Mouse (Mus musculus) liver, embryonic 11.5 days (tissue): ENCODE measurements around the gene AW146154. TPM values are rescaled to one million over a fixed set of nuclear protein-coding genes. Genes with fewer than 3 reads are reported as not detected.
"Not testable (repeated sequence)": the region's sequence is repeated elsewhere in the genome, so short reads cannot be mapped to it uniquely, and the experiment has no call there.

Source experiments
- ATAC-seq: fragments of 200-750 bp; cut with Nextera tagmentation; replicated peaks from 2 replicates; pipeline ENCODE4 v1.8.0; 2017; ENCODE audit warnings: moderate number of reproducible peaks, mild to moderate bottlenecking, moderate TSS enrichment, moderate library complexity; ENCODE audit not compliant: low FRiP score
- DNase-seq: peaks from one replicate; pipeline ENCODE4 v3.0.0-alpha.2; 2017; ENCODE audit warnings: low spot score
- H3K27ac ChIP-seq: fragments of 300-500 bp; sonication (generic); 2 replicates; pipeline ENCODE4 v1.5.1; 2014; ENCODE audit warnings: mild to moderate bottlenecking, low read depth, low read length, control low read depth
- H3K27me3 ChIP-seq: fragments of 300-500 bp; sonication (generic); replicated peaks from 2 replicates; pipeline ENCODE4 v1.6.1; 2014; ENCODE audit warnings: low read length, mixed read lengths; ENCODE audit not compliant: control insufficient read depth, insufficient read depth
- H3K36me3 ChIP-seq: fragments of 300-500 bp; sonication (generic); 2 replicates; pipeline ENCODE4 v1.6.1; 2014; ENCODE audit warnings: mild to moderate bottlenecking, low read length, moderate library complexity, mixed read lengths; ENCODE audit not compliant: control insufficient read depth, insufficient read depth
- H3K4me1 ChIP-seq: fragments of 300-500 bp; sonication (generic); replicated peaks from 2 replicates; pipeline ENCODE4 v1.6.1; 2014; ENCODE audit warnings: low read length, mixed read lengths; ENCODE audit not compliant: control insufficient read depth, insufficient read depth
- H3K4me2 ChIP-seq: fragments of 300-500 bp; sonication (generic); 2 replicates; pipeline ENCODE4 v1.6.1; 2014; ENCODE audit warnings: mild to moderate bottlenecking, control low read depth, moderate library complexity
- H3K4me3 ChIP-seq: fragments of 300-500 bp; sonication (generic); 2 replicates; pipeline ENCODE4 v1.5.1; 2014; ENCODE audit warnings: low read depth, low read length, control low read depth
- H3K9ac ChIP-seq: fragments of 300-500 bp; sonication (generic); 2 replicates; pipeline ENCODE4 v1.6.1; 2014; ENCODE audit warnings: low read depth, low read length, control low read depth
- H3K9me3 ChIP-seq: fragments of 300-500 bp; sonication (generic); 2 replicates; pipeline ENCODE4 v1.6.1; 2016; ENCODE audit warnings: low read length, inconsistent platforms, mixed read lengths; ENCODE audit not compliant: control insufficient read depth
- WGBS: fragments of 180-500 bp; shearing (Covaris S2); extraction: QIAGEN DNeasy Blood & Tissue Kit; methylation state at CpG from one replicate; pipeline ENCODE4 v1.1.7; 2014; 5-methylcytosine and 5-hydroxymethylcytosine counted together
- polyA plus RNA-seq: library from polyadenylated mRNA; unstranded; fragments of >200 nt; fragmentation: Nextera tagmentation; extraction: Ambion mirVana; gene quantifications from 2 replicates; pipeline ENCODE4 v1.2.1, GENCODE M21; 2014

Gene AW146154
- polyA plus RNA-seq, 1 experiment from 2014 or later = 6.6 TPM

GRCm38 (mm10) chr7:41451864-41452263 lies 47.8 kb downstream of the AW146154 start:
- H3K4me3 ChIP-seq = no peak overlapping the region
- no peaks in the 10 kb centered on the region for H3K27me3 ChIP-seq
- ATAC-seq (peak; percentile 20; the same call in 1 of the 2 replicates), DNase-seq (no peak)
- H3K36me3 ChIP-seq = no peaks in the 10 kb centered on the region
- H3K4me2 ChIP-seq = no peak overlapping the region
- WGBS = 17% methylated on average over 10 of the region's 10 CpGs
- H3K4me1 ChIP-seq = no peaks in the 10 kb centered on the region
- H3K27ac ChIP-seq = no peak overlapping the region
- H3K9me3 ChIP-seq = peaks cover 3% of the 10 kb centered on the region
- no peak overlapping the region for H3K9ac ChIP-seq

- ATAC-seq, H3K4me1 ChIP-seq, H3K36me3 ChIP-seq, H3K4me3 ChIP-seq, H3K27me3 ChIP-seq, H3K9ac ChIP-seq, H3K4me2 ChIP-seq, H3K27ac ChIP-seq, DNase-seq, H3K9me3 ChIP-seq: not testable (repeated sequence)
- 53% methylated on average over 1 of the region's 1 CpGs for WGBS
Measured at GRCm38 (mm10) chr7:41448596-41448995, 51.1 kb downstream of the AW146154 start, which contains the start of gene Vmn2r57. Gene Vmn2r57, minus strand, starts transcription at chr7:41448696.

Other genes starting within 250 kb of the AW146154 start
- 9.0 and 9.8 TPM in 2 replicates for gene AI987944, start 106.5 kb downstream of the AW146154 start, polyA plus RNA-seq
- gene Vmn2r57, start 51.2 kb downstream of the AW146154 start, polyA plus RNA-seq = 0.07 and 0.14 TPM in 2 replicates
- 0.07 TPM in 1 of 2 replicates, not detected in the other for gene Gm20449, start 473 bp downstream of the AW146154 start, polyA plus RNA-seq
- 0.13 TPM in 1 of 2 replicates, not detected in the other for gene Gm6871, start 73.8 kb upstream of the AW146154 start, polyA plus RNA-seq
- 16.3 and 17.8 TPM in 2 replicates for gene 2610021A01Rik, start 99.3 kb upstream of the AW146154 start, polyA plus RNA-seq
- 5.6 and 6.9 TPM in 2 replicates for gene Zfp788, start 133.3 kb upstream of the AW146154 start, polyA plus RNA-seq